Mouse (Mus musculus): Measurements from ENCODE around the gene Cep63.

DNA sequence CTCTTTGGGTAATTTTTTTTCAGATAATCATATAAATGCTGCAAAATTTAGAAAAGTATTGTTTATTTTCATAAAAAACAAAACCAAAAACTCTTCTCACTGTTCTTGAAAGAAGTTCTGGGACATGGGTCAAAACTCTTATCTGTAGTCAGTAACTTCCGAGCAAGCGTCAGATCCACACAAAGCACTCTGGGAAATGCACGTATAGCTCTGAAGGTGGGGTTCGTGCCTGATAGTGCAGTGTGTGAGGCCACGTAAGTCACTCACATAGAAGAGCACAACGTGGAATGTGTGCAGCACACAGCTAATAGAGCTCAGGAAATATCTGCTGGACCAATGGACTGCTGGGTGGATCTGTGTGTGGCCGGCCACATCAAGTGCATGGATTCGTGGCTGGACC is 13.2 kb upstream of the Cep63 start:
- TF ChIP-seq CTCF (IDR thresholded peaks at IDR 0.05; ENCODE audit: low read depth) (no peak), EP300 (IDR thresholded peaks at IDR 0.05; ENCODE audit: low read depth) (no peak)
